Mouse (Mus musculus) ES-Bruce4 (cell line): ENCODE results near the gene Pnp2. TPM values are rescaled to one million over a fixed set of nuclear protein-coding genes. Genes with fewer than 3 reads are reported as not detected.
"Not testable (repeated sequence)": the region's sequence is repeated elsewhere in the genome, so short reads cannot be mapped to it uniquely, and the experiment has no call there.

Source experiments
- H3K27ac ChIP-seq: 2 replicates; pipeline ENCODE4 v1.5.1; 2012; ENCODE audit warnings: low read length, inconsistent platforms; ENCODE audit not compliant: insufficient read depth
- H3K27me3 ChIP-seq: 2 replicates; pipeline ENCODE4 v1.6.1; 2012; ENCODE audit warnings: mild to moderate bottlenecking, low read length, inconsistent platforms; ENCODE audit not compliant: control insufficient read depth, poor library complexity, insufficient read depth, severe bottlenecking
- H3K36me3 ChIP-seq: 2 replicates; pipeline ENCODE4 v1.6.1; 2012; ENCODE audit warnings: inconsistent platforms, mild to moderate bottlenecking, low read length, moderate library complexity; ENCODE audit not compliant: control insufficient read depth, poor library complexity, insufficient read depth, severe bottlenecking
- H3K4me1 ChIP-seq: one replicate; pipeline ENCODE4 v1.8.1; 2011; ENCODE audit warnings: low read length; ENCODE audit not compliant: control insufficient read depth, insufficient read depth
- H3K4me3 ChIP-seq: 2 replicates; pipeline ENCODE4 v1.5.1; 2011; ENCODE audit warnings: low read depth, mild to moderate bottlenecking, low read length
- H3K9ac ChIP-seq: 2 replicates; pipeline ENCODE4 v1.6.1; 2012; ENCODE audit warnings: low read depth, mild to moderate bottlenecking, inconsistent platforms; ENCODE audit not compliant: poor library complexity, severe bottlenecking
- H3K9me3 ChIP-seq: replicated peaks from 2 replicates; pipeline ENCODE4 v1.6.1; 2012; ENCODE audit warnings: mild to moderate bottlenecking, low read length, inconsistent platforms; ENCODE audit not compliant: control insufficient read depth, poor library complexity, insufficient read depth, severe bottlenecking
- CTCF ChIP-seq: IDR thresholded peaks from one replicate; pipeline ENCODE4 v1.8.1; 2011; ENCODE audit warnings: low read depth, low read length
- EP300 ChIP-seq: IDR thresholded peaks from 2 replicates; pipeline ENCODE4 v1.6.1; 2011; ENCODE audit warnings: low read depth, low read length; ENCODE audit not compliant: insufficient read depth
- POLR2A ChIP-seq: IDR thresholded peaks from one replicate; pipeline ENCODE4 v1.8.1; 2011; ENCODE audit warnings: low read length; ENCODE audit not compliant: insufficient read depth
- polyA plus RNA-seq: library from polyadenylated mRNA; stranded (reverse); fragments of >200 nt; gene quantifications from 2 replicates; pipeline ENCODE4 v1.2.4, GENCODE M21; 2011; ENCODE audit warnings: low read depth; ENCODE audit not compliant: missing spikeins, insufficient read depth, insufficient read length

Gene Pnp2
- polyA plus RNA-seq, 1 experiment, result 9.4 TPM

DNA sequence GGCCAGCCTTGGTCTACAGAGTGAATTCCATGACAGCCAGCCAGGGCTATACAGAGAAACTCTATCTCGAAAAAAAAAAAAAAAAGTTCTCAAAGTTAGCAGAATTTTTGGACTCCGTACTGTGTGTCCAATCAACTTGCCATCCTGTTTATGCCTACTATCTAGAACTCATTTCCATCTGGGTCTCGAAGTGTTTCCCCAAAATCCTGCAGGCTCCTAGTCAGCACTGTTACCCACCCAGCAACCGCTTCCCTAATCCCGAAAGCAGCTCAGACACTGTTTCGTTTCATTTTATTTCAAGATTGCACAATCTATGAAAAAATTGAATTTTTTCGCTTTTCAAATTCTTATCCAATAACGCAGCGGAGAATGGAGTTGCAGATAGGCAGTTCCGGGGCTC is 305 bp upstream of the Pnp2 start:
- Histone ChIP-seq H3K9ac (no peak overlapping the region), H3K9me3 (no peaks in the 10 kb centered on the region), H3K27ac (peak overlapping the region; percentile 79; the same call in 1 of the 2 replicates), H3K36me3 (peaks cover 4% of the 10 kb centered on the region; the same call in 1 of the 2 replicates), H3K4me1 (no peaks in the 10 kb centered on the region), H3K27me3 (no peaks in the 10 kb centered on the region), H3K4me3 (no peak overlapping the region)
- TF ChIP-seq CTCF, result no peak
- TF ChIP-seq EP300, result no peak
- TF ChIP-seq POLR2A, result no peak

DNA sequence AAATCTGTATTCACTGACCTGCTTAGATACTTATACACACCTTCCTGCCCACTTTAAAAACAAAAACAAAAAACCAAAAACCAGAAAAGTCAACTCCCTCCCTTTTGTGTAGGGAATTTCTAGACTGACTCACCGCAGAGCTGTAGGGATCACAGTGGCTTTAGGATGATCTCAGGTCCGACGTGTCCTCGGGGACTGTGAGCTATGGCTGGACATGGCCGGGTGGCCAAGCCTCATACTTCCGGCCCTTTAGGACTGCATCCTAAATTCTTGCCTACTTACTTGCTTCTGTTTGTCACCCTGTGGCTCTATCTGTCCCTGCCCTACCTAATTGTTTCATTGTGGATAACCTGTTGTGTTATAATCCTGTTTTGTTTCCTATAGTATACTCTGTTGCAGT is 932 bp downstream of the Pnp2 start:
- H3K9ac ChIP-seq, result peak overlapping the region; percentile 40; the same call in 1 of the 2 replicates

DNA sequence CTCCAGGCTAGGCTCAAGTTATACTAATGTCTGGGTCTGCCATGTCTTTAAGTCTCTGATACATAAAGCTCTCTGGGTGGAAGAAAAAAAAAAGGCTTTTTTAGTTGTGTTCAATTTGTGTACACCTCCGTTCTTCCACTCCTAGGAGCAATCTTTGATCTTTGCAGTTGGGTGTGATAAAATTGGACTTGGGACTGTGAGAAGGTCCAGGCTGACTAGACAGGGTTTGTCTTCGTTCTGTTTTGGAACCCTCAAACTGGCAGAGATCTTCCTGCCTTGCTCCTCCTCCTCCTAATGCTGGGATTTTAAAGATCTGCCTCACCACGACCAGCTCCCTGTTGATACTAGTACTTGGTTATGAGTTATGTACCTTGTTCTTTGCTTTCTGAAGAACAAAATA is 1.4 kb downstream of the Pnp2 start:
- H3K27me3 ChIP-seq, H3K36me3 ChIP-seq, H3K4me1 ChIP-seq, H3K27ac ChIP-seq, H3K4me3 ChIP-seq, H3K9me3 ChIP-seq: not testable (repeated sequence)
- 0 out of 2 replicates have a peak overlapping the region, but pooled peaks have one; percentile 40 for H3K9ac ChIP-seq

More for the DNA sequence above, 932 bp downstream of the Pnp2 start:
- not testable (repeated sequence) for H3K4me1 ChIP-seq, H3K36me3 ChIP-seq, H3K9me3 ChIP-seq, H3K4me3 ChIP-seq, H3K27me3 ChIP-seq
- peak overlapping the region; percentile 61 for H3K27ac ChIP-seq

DNA sequence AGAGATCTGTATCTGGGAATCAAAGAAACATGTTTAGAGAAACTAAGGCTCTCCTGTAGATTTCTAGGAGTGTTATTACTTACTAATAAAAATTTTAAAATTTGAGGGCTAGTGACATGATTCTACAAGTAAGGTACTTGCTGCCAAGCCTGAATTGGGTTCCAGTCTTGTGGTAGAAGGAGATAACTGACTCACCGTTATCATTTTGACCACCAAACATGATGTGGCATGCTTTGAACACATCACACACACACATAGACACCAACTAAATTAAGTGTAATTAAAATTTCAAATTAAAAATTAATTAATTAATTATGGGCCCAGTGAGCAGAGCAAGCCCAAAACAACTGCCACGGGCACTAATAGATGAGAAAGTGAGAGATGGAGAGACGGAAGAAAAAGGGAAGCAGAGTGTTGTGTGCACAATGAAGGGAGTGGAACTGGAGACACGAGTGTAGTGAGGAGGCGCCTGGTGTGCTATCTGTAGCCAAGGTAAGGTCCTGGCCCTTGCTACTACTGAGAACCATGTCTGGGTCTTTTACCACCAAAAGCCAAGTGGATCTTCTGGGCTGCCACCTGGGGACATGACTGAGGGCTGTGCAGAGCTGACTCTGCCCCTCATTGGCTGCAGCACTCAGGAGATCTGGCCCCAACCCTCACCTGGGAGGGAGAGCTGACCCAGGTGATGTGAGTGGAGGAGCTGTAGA is 2.6 kb downstream of the Pnp2 start:
- H3K4me3 ChIP-seq, H3K27me3 ChIP-seq, H3K36me3 ChIP-seq, H3K27ac ChIP-seq, H3K9me3 ChIP-seq, H3K4me1 ChIP-seq, H3K9ac ChIP-seq: not testable (repeated sequence)

DNA sequence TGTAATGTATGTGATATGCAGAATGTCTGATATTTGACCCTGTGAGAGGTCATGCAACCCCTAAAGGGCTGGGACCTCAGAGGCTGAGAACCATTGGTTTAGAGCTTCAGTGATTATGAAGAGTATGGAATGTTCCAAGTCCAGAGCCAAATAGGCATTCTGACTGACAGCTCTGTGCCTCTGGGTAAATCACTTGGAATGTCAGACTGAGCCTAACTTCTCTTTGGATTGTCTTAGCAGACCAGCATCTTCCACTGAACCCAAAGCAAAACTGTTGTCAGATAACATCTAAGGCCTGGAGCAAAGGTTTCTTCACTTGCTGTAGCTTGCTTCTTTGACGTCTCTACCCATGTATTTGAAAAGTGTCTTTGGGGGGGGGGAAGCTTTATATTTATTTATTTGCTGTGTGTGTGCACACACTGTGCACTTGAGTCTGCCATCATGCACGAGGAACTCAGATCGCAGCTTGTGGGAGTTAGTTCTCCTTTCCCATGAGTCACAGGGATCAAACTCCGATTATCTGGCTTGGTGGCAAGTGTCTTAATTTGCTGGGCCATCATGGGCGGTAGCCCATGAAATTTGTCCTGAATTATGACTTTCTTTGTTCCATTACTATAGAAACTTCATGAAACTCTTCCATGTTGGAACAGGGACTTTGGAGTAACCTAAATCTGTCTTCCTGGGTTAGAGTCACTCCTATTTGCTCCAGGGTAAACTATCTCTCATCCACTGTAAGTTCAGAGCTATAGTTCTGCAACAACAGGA is 12.6 kb downstream of the Pnp2 start:
- peaks cover 13% of the 10 kb centered on the region for H3K4me1 ChIP-seq
- H3K9ac ChIP-seq, result no peak overlapping the region
- no peak overlapping the region for H3K4me3 ChIP-seq
- H3K27ac ChIP-seq, result no peak overlapping the region
- no peaks in the 10 kb centered on the region; the same call in 1 of the 2 replicates for H3K36me3 ChIP-seq
- no peaks in the 10 kb centered on the region for H3K9me3 ChIP-seq
- TF ChIP-seq EP300 (no peak), CTCF (no peak), POLR2A (no peak)
- H3K27me3 ChIP-seq, result no peaks in the 10 kb centered on the region

DNA sequence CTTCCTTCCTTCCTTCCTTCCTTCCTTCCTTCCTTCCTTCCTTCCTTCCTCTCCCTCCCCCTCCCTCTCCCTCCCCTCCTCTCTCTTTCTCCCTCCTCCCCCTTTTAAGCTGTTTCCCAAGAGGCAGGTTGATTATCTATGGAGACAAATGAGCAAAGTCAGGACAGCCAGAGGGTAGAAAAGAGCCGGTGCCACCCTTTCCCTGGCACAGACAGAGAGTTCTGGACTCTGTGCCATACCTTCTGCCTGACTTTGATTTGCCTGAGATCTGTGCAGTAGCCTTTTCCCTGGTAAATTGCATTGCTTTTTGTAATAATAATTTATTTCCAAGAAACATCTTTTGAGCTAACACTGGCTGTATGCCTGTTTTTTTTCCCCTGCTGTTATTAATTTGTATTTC is 13.2 kb downstream of the Pnp2 start:
- H3K4me3 ChIP-seq, result no peak overlapping the region
- peak overlapping the region; percentile 55; the same call in 1 of the 2 replicates for H3K27ac ChIP-seq
- no peak for TF ChIP-seq CTCF
- no peak for TF ChIP-seq POLR2A
- TF ChIP-seq EP300, result no peak
- no peaks in the 10 kb centered on the region for H3K9me3 ChIP-seq
- H3K4me1 ChIP-seq, result peaks cover 13% of the 10 kb centered on the region
- H3K36me3 ChIP-seq, result no peaks in the 10 kb centered on the region; the same call in 1 of the 2 replicates
- H3K27me3 ChIP-seq, result no peaks in the 10 kb centered on the region
- H3K9ac ChIP-seq, result no peak overlapping the region; the same call in 1 of the 2 replicates
